Mouse (Mus musculus): Measurements from ENCODE around the gene Gm15737.

GRCm38 (mm10) chr6:92822006-92822405 lies 47.2 kb upstream of the Gm15737 start:
- TF ChIP-seq CTCF (IDR thresholded peaks at IDR 0.05; ENCODE audit: low read depth) (no peak), EP300 (IDR thresholded peaks at IDR 0.05; ENCODE audit: low read depth) (no peak)
